Mouse (Mus musculus): ENCODE measurements around the gene Oaz3. TPM values are rescaled to one million over a fixed set of nuclear protein-coding genes. Genes with fewer than 3 reads are reported as not detected.
A peak's percentile ranks its signal among the peaks of the same experiment; 100 is the strongest.

Gene Oaz3
- total and polyA plus RNA-seq, 3 experiments = 0.89 to 0.91 TPM; not detected in 1

DNA sequence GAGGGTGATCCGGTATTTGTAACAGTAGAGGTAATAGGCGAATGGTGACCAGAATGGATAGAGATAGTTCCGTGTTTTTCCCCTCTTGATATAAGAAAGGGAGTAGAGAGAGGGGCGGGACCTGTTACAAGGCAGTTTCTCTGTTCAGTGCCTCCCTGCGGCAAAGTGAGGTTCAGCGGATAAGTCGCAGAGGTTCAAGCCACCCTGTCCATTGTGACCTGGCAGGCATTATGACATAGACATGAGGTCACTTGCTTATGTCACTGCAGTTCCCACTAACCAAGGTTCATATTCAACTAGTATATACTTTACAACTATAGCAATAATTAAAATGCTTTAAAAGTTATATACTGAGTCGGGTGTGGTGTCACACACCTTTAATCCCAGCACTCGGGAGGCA, 7.3 kb downstream of the Oaz3 start:
- peaks cover 7 to 16% of the 10 kb centered on the region in 2 experiments for H3K27me3 ChIP-seq (ENCODE audit: control insufficient read depth in 1 of 2, insufficient read depth in 2 of 2, low read length in 2 of 2)

DNA sequence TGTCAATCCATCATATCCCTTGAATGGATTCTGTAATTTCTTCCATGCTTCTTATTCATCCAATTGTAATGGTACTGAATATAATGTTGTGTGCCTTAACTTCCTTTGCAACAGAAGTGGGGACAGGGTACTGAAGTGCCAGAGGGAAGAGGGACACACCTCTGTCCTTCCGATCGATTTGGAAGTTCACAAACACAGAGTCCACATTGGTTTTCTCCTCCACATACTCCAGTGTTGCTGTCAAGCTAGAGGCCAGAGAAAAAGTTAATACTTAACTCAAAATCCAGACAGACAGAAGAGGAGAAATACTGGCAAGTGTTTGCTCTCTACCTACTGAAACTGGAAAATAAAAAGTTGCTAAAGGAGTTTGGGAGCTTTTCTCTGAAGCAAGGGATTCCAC, 9.4 kb downstream of the Oaz3 start:
- Histone ChIP-seq H3K27ac (ENCODE audit: control insufficient read depth, low read depth, low read length) (no peak overlapping the region), H3K79me2 (ENCODE audit: control insufficient read depth, insufficient read depth, low read length, poor library complexity) (no peaks in the 10 kb centered on the region), H3K9ac (ENCODE audit: control insufficient read depth, low read depth, low read length, poor library complexity, severe bottlenecking) (no peak overlapping the region), H3K36me3 (ENCODE audit: control insufficient read depth in 1 of 2, insufficient read depth in 2 of 2, low read length in 2 of 2) (peaks cover 0 to 17% of the 10 kb centered on the region in 2 experiments; a peak in 2 of 4 replicates), H3K27me3 (ENCODE audit: control insufficient read depth in 1 of 2, insufficient read depth in 2 of 2, low read length in 2 of 2) (peaks cover 6 to 12% of the 10 kb centered on the region in 2 experiments), H3K4me3 (ENCODE audit: control insufficient read depth in 1 of 2, insufficient read depth in 1 of 2, low read depth in 2 of 2, low read length in 2 of 2) (no peak overlapping the region), H3K9me3 (replicated peaks; ENCODE audit: insufficient read depth, low read length) (no peaks in the 10 kb centered on the region), H3K4me1 (ENCODE audit: control insufficient read depth in 1 of 2, insufficient read depth in 2 of 2, low read length in 2 of 2) (peaks cover 9 to 10% of the 10 kb centered on the region in 2 experiments)
- DNase-seq (ENCODE audit: low read depth, low spot score) = no peak
- TF ChIP-seq MYB (IDR thresholded peaks at IDR 0.05; ENCODE audit: low read depth, low read length) = no peak

More for the DNA sequence above, 7.3 kb downstream of the Oaz3 start:
- H3K4me3 ChIP-seq (ENCODE audit: control insufficient read depth in 1 of 2, insufficient read depth in 1 of 2, low read depth in 2 of 2, low read length in 2 of 2) = no peak overlapping the region
- H3K79me2 ChIP-seq (ENCODE audit: control insufficient read depth, insufficient read depth, low read length, poor library complexity) = no peaks in the 10 kb centered on the region
- H3K9me3 ChIP-seq (replicated peaks; ENCODE audit: insufficient read depth, low read length) = no peaks in the 10 kb centered on the region
- TF ChIP-seq USF2 (IDR thresholded peaks at IDR 0.05; ENCODE audit: borderline replicate concordance in 1 of 2, insufficient read depth in 1 of 2, low read depth in 1 of 2, low read length in 2 of 2) = no peak
- TF ChIP-seq CTCF (IDR thresholded peaks at IDR 0.05 in 2 of 3, conservative IDR thresholded peaks at IDR 0.05 in 1 of 3; ENCODE audit: control insufficient read depth in 1 of 3, insufficient read depth in 1 of 3, low read depth in 2 of 3, low read length in 3 of 3, poor library complexity in 1 of 3, severe bottlenecking in 1 of 3) = peak in 1 of 3 experiments; percentile 19; a peak in 1 of 6 replicates
- no peak for TF ChIP-seq MEF2A (IDR thresholded peaks at IDR 0.05; ENCODE audit: extremely low read depth, insufficient replicate concordance, low read depth, low read length, poor library complexity, severe bottlenecking)
- TF ChIP-seq HCFC1 (IDR thresholded peaks at IDR 0.05; ENCODE audit: low read depth, low read length) = no peak
- no peak for TF ChIP-seq JUND (IDR thresholded peaks at IDR 0.05; ENCODE audit: low read depth, low read length)
- no peak for TF ChIP-seq TCF12 (IDR thresholded peaks at IDR 0.05; ENCODE audit: low read depth, low read length)
- TF ChIP-seq MAFK (IDR thresholded peaks at IDR 0.05; ENCODE audit: borderline replicate concordance, low read depth, low read length) = no peak
- TF ChIP-seq RAD21 (IDR thresholded peaks at IDR 0.05; ENCODE audit: low read depth, low read length) = no peak
- no peak for TF ChIP-seq ZNF384 (IDR thresholded peaks at IDR 0.05; ENCODE audit: low read depth, low read length)
- TF ChIP-seq NRF1 (IDR thresholded peaks at IDR 0.05; ENCODE audit: insufficient read depth, low read depth, low read length, poor library complexity, severe bottlenecking) = no peak
- TF ChIP-seq TBP (IDR thresholded peaks at IDR 0.05; ENCODE audit: low read depth, low read length) = no peak
- TF ChIP-seq GABPA (IDR thresholded peaks at IDR 0.05; ENCODE audit: low read depth, low read length) = no peak
- no peak for TF ChIP-seq CHD1 (IDR thresholded peaks at IDR 0.05; ENCODE audit: low read depth, low read length)
- 0 out of 2 replicates have a peak, but pooled peaks have one; percentile 16 for TF ChIP-seq SMC3 (IDR thresholded peaks at IDR 0.05; ENCODE audit: low read depth, low read length)
- TF ChIP-seq ZC3H11A (IDR thresholded peaks at IDR 0.05; ENCODE audit: low read depth, low read length) = no peak
- TF ChIP-seq POLR2AphosphoS5 (IDR thresholded peaks at IDR 0.05; ENCODE audit: borderline replicate concordance, low read depth, low read length) = no peak
- no peak for TF ChIP-seq UBTF (IDR thresholded peaks at IDR 0.05; ENCODE audit: borderline replicate concordance, insufficient read depth, low read depth, low read length)
- DNase-seq (ENCODE audit: low read depth, low spot score) = peak; percentile 43
- no peak overlapping the region for H3K9ac ChIP-seq (ENCODE audit: control insufficient read depth, low read depth, low read length, poor library complexity, severe bottlenecking)
- H3K27ac ChIP-seq (ENCODE audit: control insufficient read depth, low read depth, low read length) = no peak overlapping the region
- peaks cover 0 to 8% of the 10 kb centered on the region in 2 experiments; a peak in 2 of 4 replicates for H3K36me3 ChIP-seq (ENCODE audit: control insufficient read depth in 1 of 2, insufficient read depth in 2 of 2, low read length in 2 of 2)
- peaks cover under 1 to 1% of the 10 kb centered on the region in 2 experiments; a peak in 2 of 4 replicates for H3K4me1 ChIP-seq (ENCODE audit: control insufficient read depth in 1 of 2, insufficient read depth in 2 of 2, low read length in 2 of 2)

Data from MEL (cell line).